Mouse (Mus musculus): ENCODE measurements around the gene Msx1. TPM values are rescaled to one million over a fixed set of nuclear protein-coding genes. Genes with fewer than 3 reads are reported as not detected.

Gene Msx1
- polyA plus RNA-seq, 1 experiment from 2014 or later, result 0.12 TPM

DNA sequence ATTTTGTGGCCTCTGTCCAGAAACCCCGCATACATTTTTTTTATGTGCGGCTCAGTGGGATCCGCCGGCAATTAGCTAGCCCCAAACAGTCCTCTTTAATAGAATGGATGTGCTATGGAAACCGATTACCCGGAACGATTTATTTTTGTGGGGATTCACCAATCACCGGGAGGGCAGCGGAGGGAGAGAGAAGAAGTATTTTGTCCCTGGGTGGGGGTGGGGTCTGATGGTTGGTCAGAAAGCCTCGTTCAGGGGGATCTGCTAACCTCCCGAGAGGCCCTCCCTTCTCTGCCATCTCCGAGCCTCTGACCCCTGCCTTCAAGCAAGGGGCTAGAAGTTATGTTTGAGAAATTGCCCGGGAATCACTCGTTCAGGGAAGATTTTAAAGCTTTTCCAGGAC is 3.6 kb upstream of the Msx1 start:
- H3K36me3 ChIP-seq (ENCODE audit: control insufficient read depth, insufficient read depth), result no peaks in the 10 kb centered on the region
- no peak for ATAC-seq (ENCODE audit: low read depth)
- no peak overlapping the region for H3K9ac ChIP-seq (ENCODE audit: low read depth, low read length)
- no peaks in the 10 kb centered on the region for H3K9me3 ChIP-seq (replicated peaks; ENCODE audit: control insufficient read depth, low read length)
- H3K27me3 ChIP-seq (ENCODE audit: control insufficient read depth, insufficient read depth, low read depth, low read length), result peaks cover 96% of the 10 kb centered on the region
- H3K27ac ChIP-seq (ENCODE audit: low read length), result no peak overlapping the region
- no peaks in the 10 kb centered on the region; the same call in none of the 2 replicates for H3K4me1 ChIP-seq (ENCODE audit: control insufficient read depth, low read depth, low read length)
- H3K4me2 ChIP-seq (ENCODE audit: low read depth, low read length), result no peak overlapping the region
- no peak overlapping the region for H3K4me3 ChIP-seq (ENCODE audit: low read depth, low read length)
- WGBS (ENCODE audit: insufficient replicate concordance), result 1% methylated on average over 14 of the region's 14 CpGs

DNA sequence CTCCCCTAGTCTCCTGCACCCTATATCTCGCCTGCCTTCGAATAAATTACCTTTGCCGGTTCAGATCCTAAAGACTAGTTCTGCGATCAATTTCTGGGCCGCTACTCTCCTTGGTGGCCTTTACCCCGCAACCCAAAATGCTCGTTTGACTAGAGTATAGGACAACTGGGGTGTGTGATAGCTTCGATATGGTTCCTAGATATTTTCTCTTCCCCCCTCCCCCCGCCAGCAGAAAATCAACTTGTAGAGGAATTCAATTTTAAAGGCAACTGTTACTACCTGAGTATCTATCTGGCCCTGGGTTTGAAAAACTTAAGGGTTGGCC is 3.2 kb upstream of the Msx1 start:
- Histone ChIP-seq H3K36me3 (ENCODE audit: control insufficient read depth, insufficient read depth) (no peaks in the 10 kb centered on the region), H3K4me3 (ENCODE audit: low read depth, low read length) (no peak overlapping the region), H3K9me3 (replicated peaks; ENCODE audit: control insufficient read depth, low read length) (no peaks in the 10 kb centered on the region), H3K4me2 (ENCODE audit: low read depth, low read length) (no peak overlapping the region), H3K27ac (ENCODE audit: low read length) (no peak overlapping the region), H3K27me3 (ENCODE audit: control insufficient read depth, insufficient read depth, low read depth, low read length) (peaks cover 96% of the 10 kb centered on the region), H3K9ac (ENCODE audit: low read depth, low read length) (no peak overlapping the region), H3K4me1 (ENCODE audit: control insufficient read depth, low read depth, low read length) (no peaks in the 10 kb centered on the region; the same call in none of the 2 replicates)
- ATAC-seq (ENCODE audit: low read depth), result no peak
- WGBS (ENCODE audit: insufficient replicate concordance), result 1% methylated on average over 9 of the region's 9 CpGs

DNA sequence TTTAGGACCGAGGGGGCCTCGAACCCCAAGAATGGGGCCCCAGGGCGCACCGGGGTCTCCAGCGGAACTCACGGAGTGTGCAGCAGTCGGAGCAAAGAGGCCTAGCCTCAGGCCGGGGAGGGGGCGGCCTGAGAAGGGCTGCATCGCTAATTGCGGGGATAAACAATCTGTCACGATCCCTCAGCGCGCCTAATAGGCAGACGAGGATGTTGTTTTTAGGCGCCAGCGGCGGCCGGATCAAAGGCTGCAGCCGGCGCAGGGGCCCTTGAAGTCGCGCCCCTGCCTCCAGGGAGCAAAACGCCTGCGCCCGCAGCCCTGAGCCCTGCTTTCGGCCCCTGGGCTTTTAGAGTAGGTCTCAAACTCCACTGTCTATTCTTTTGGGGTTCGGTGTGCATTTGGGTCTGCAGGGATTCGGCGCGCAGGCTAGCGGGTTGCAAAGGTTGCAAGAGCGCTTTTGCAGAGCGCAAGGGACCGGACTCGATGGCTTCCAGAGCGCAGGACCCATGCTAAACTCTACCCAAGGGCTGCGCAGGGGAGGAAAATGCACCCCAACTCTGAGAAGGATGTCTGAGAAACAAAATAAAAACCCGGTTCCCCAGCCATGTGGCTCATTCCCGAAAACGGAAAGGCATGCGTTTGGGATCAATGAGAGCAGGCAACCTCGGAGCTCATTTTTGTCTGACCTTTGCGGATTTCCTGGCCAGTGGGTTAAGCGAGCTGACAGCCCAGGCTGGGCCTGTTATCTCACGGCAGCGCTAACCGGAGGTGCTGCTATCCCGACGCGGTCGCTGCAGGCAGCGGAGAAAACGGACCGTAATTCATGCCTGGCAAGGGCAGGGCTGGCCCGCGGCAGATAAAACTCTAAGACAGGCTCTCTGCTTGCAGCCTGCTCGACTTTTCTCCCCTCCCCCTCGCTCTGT is 2.6 kb upstream of the Msx1 start:
- no peaks in the 10 kb centered on the region for H3K9me3 ChIP-seq (replicated peaks; ENCODE audit: control insufficient read depth, low read length)
- WGBS (ENCODE audit: insufficient replicate concordance), result under 1% methylated on average over 59 of the region's 59 CpGs
- no peak overlapping the region for H3K27ac ChIP-seq (ENCODE audit: low read length)
- H3K9ac ChIP-seq (ENCODE audit: low read depth, low read length), result no peak overlapping the region
- no peak overlapping the region for H3K4me3 ChIP-seq (ENCODE audit: low read depth, low read length)
- peaks cover 97% of the 10 kb centered on the region for H3K27me3 ChIP-seq (ENCODE audit: control insufficient read depth, insufficient read depth, low read depth, low read length)
- no peak for ATAC-seq (ENCODE audit: low read depth)
- no peaks in the 10 kb centered on the region; the same call in none of the 2 replicates for H3K4me1 ChIP-seq (ENCODE audit: control insufficient read depth, low read depth, low read length)
- no peaks in the 10 kb centered on the region for H3K36me3 ChIP-seq (ENCODE audit: control insufficient read depth, insufficient read depth)
- H3K4me2 ChIP-seq (ENCODE audit: low read depth, low read length), result no peak overlapping the region

DNA sequence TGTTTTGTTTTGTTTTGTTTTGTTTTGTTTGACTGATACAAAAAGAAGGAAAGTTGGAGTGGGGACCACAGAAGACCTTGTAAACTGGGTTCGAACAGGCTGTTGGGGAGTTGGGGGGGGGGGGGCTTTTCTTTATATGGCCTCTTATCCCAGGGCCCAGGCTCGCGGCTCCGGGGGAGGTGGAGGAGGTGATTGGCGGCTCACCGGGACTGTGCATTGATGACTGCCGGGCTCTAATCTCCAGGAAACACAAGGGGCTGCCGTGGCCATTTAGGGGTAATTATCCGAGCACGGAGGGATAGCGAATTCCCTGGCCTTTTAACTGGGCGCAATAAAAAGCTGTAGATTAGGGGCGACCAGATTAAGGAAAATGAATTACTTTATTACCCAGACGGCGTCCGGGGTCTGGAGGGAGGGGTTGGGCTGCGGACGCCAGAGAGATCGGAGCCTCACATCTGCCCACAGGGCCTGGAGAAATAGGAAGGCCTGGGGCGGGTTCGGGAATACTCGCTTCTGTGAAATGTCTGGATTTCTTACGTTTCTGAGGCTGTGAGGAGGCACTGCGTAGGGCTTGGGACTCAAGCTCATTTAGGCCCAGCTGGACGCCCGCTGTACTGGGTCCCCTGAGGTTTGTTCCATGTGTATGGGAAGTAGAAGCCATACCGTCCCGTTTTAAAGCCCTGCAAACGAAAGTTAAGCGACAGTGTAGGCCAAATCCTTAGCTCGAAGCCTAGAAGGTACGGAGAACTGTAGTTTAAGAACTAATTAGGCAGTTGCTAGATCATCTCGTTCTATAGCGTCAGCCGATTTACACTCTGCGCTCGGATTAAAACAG is 1.4 kb upstream of the Msx1 start:
- Histone ChIP-seq H3K27me3 (ENCODE audit: control insufficient read depth, insufficient read depth, low read depth, low read length) (peaks cover 97% of the 10 kb centered on the region), H3K9me3 (replicated peaks; ENCODE audit: control insufficient read depth, low read length) (no peaks in the 10 kb centered on the region), H3K27ac (ENCODE audit: low read length) (no peak overlapping the region), H3K4me3 (ENCODE audit: low read depth, low read length) (no peak overlapping the region), H3K9ac (ENCODE audit: low read depth, low read length) (no peak overlapping the region), H3K4me2 (ENCODE audit: low read depth, low read length) (no peak overlapping the region), H3K36me3 (ENCODE audit: control insufficient read depth, insufficient read depth) (no peaks in the 10 kb centered on the region), H3K4me1 (ENCODE audit: control insufficient read depth, low read depth, low read length) (no peaks in the 10 kb centered on the region; the same call in none of the 2 replicates)
- no peak for ATAC-seq (ENCODE audit: low read depth)
- 2% methylated on average over 37 of the region's 37 CpGs for WGBS (ENCODE audit: insufficient replicate concordance)

DNA sequence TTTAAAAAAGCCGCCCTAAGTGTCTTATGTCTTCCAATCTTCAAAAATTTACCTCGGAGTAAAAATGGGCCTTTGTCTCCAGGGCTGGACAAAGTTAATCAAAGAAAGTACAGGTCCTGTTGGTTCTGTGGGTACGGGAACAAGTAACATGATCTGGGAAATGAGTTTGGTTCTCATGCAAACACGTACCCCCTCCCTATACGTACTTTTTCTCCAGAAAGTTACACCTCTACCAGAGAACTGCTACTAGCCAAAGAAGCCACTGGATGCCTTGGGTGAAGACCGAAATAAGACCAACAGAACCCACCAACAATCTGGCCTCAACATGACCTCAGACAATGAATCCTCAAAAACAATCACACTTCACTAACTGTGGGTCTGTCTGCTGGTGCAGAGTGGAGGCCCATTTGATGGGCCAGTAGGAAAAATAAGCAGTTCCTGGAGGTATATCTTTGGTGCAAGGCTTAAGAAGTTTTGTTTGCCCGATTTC is 773 bp upstream of the Msx1 start:
- Histone ChIP-seq H3K9me3 (replicated peaks; ENCODE audit: control insufficient read depth, low read length) (no peaks in the 10 kb centered on the region), H3K9ac (ENCODE audit: low read depth, low read length) (no peak overlapping the region), H3K4me2 (ENCODE audit: low read depth, low read length) (no peak overlapping the region), H3K27me3 (ENCODE audit: control insufficient read depth, insufficient read depth, low read depth, low read length) (peaks cover 97% of the 10 kb centered on the region), H3K27ac (ENCODE audit: low read length) (no peak overlapping the region), H3K4me3 (ENCODE audit: low read depth, low read length) (no peak overlapping the region), H3K36me3 (ENCODE audit: control insufficient read depth, insufficient read depth) (no peaks in the 10 kb centered on the region), H3K4me1 (ENCODE audit: control insufficient read depth, low read depth, low read length) (no peaks in the 10 kb centered on the region; the same call in none of the 2 replicates)
- ATAC-seq (ENCODE audit: low read depth), result no peak
- 8% methylated on average over 7 of the region's 7 CpGs for WGBS (ENCODE audit: insufficient replicate concordance)

DNA sequence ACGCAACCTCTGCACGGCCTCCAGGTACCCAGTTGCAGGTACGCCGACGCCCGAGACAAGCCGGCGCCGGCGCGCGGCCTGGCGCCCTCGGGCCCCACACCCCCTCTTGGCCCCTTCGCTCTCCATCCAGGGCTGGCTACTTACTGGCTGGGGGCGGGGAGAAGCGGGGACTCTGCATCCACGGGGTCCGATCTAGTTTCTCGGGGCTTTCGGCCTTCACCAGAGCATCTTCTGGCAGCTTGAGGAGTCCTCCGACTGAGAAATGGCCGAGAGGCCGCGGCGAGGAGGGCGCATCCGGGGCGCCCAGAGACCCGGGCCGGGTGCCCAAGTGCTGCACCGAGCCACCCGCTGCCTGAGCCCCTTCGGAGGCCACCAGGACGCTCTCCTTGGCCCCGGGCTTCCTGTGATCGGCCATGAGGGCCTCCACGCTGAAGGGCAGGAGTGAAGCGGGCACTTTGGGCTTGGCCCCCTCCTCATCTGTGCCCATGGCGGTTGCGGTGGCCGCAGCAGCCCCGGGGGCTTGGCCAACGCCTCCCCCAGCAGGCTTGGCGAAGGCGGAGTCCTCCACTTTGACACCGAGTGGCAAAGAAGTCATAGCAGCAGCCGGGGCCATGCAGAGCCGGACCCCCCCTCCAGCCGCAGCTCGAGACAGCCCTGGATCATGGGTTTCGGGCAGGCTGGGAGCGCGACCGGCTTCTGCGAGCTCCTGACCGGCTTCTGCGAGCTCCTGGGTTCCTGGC is 492 bp downstream of the Msx1 start:
- no peaks in the 10 kb centered on the region; the same call in none of the 2 replicates for H3K4me1 ChIP-seq (ENCODE audit: control insufficient read depth, low read depth, low read length)
- peaks cover 98% of the 10 kb centered on the region for H3K27me3 ChIP-seq (ENCODE audit: control insufficient read depth, insufficient read depth, low read depth, low read length)
- no peak for ATAC-seq (ENCODE audit: low read depth)
- H3K9ac ChIP-seq (ENCODE audit: low read depth, low read length), result no peak overlapping the region
- no peak overlapping the region for H3K27ac ChIP-seq (ENCODE audit: low read length)
- peak overlapping the region; percentile 49 for H3K4me3 ChIP-seq (ENCODE audit: low read depth, low read length)
- WGBS (ENCODE audit: insufficient replicate concordance), result under 1% methylated on average over 58 of the region's 58 CpGs
- H3K36me3 ChIP-seq (ENCODE audit: control insufficient read depth, insufficient read depth), result no peaks in the 10 kb centered on the region
- H3K4me2 ChIP-seq (ENCODE audit: low read depth, low read length), result peak overlapping the region; percentile 60
- H3K9me3 ChIP-seq (replicated peaks; ENCODE audit: control insufficient read depth, low read length), result no peaks in the 10 kb centered on the region

DNA sequence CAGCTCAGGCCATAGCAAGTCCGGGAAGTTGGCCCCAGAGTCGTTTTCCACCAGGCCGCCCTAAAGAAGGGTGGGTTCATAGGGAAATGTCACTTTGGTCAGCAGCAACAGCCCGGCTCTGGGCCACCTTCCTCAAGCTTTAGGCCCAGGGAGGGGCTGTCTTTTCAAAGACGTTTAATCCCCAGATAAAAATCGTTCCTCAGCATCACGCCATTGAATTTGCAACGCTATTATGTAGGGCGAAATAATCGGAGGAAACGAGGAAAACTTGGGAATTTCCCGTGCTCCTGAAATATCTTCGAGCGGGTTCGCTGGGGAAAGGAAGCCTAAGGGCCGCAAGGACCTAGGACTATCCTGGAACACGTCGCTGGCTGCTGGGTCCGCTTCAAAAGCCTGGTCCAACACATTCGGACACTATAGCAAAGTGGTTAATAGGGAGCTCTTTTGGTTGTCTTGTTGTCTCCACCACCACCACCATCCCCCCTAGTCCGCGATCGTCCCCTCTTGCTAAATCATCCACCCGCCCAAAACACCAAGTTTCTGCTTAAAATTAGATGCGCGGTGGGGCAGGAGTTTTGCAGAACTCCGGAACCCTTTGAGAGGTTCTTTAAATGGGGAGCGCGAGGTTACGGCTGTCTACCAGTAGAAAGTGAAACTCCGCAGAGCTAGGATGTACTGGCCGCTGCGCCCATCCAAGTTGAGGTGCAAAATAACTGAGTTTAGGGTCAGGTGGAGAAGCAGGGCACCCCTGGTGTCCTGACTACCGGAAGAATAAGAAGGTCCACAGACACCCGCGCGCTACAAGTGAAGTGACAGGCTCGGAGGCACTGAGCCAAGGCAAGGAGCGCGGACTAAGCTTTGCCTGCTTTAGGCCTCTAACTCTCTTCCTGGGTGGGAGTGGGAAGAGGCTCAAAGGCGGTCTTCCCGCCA is 1.3 kb downstream of the Msx1 start:
- H3K4me2 ChIP-seq (ENCODE audit: low read depth, low read length), result peak overlapping the region; percentile 60
- WGBS (ENCODE audit: insufficient replicate concordance), result 3% methylated on average over 42 of the region's 42 CpGs
- no peak for ATAC-seq (ENCODE audit: low read depth)
- peaks cover 98% of the 10 kb centered on the region for H3K27me3 ChIP-seq (ENCODE audit: control insufficient read depth, insufficient read depth, low read depth, low read length)
- no peak overlapping the region for H3K9ac ChIP-seq (ENCODE audit: low read depth, low read length)
- no peaks in the 10 kb centered on the region for H3K36me3 ChIP-seq (ENCODE audit: control insufficient read depth, insufficient read depth)
- no peak overlapping the region for H3K27ac ChIP-seq (ENCODE audit: low read length)
- H3K9me3 ChIP-seq (replicated peaks; ENCODE audit: control insufficient read depth, low read length), result no peaks in the 10 kb centered on the region
- peak overlapping the region; percentile 49 for H3K4me3 ChIP-seq (ENCODE audit: low read depth, low read length)
- no peaks in the 10 kb centered on the region; the same call in none of the 2 replicates for H3K4me1 ChIP-seq (ENCODE audit: control insufficient read depth, low read depth, low read length)
